Mouse (Mus musculus) mammary gland, adult 2 months (tissue): ENCODE results near the gene Olfr536. TPM values are rescaled to one million over a fixed set of nuclear protein-coding genes. Genes with fewer than 3 reads are reported as not detected.

Experiments
- polyA plus RNA-seq: library from polyadenylated mRNA; depleted of rRNA; stranded (reverse); fragments of >200 nt; gene quantifications from 2 replicates; pipeline ENCODE4 v1.2.3, GENCODE M21; 2012; ENCODE audit warnings: low replicate concordance; rRNA removed

The Olfr536 gene
- not detected in 2 replicates for polyA plus RNA-seq

DNA sequence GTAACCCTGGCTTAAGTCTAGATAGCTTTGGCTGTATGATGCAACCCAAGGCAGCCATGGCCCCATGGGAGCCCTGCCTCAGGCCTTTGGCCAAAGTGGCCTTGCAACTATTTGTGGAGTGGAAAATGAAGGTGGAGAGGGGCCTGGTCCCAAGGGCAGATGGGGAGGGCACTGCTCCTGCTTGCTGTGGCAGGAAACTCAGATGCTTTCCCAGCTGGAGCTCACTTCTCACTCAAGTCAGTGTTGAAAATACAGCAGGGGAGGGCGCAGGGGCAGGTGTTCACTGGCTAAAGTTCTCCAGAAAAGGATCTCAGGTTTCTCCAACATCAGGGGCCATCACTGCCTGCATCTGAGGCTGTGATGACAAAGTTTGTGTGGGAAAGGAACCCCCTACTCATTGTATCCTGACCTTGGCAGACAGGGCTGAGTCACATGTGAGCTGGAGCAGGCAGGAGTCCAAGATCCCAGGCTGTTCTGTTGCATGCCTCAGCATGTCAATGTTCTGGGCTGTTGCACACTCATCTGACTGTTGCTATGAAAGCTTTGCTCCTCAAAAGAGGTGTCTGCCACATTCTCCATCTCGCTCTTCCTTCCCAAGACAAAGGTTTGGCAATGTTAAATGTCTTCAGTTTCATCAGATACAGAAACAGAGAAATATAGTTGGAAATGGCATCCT, at the start of gene Olfr536:
Gene Olfr536 (minus strand): TSS at position 51 of the 676 bp plus-strand sequence.

DNA sequence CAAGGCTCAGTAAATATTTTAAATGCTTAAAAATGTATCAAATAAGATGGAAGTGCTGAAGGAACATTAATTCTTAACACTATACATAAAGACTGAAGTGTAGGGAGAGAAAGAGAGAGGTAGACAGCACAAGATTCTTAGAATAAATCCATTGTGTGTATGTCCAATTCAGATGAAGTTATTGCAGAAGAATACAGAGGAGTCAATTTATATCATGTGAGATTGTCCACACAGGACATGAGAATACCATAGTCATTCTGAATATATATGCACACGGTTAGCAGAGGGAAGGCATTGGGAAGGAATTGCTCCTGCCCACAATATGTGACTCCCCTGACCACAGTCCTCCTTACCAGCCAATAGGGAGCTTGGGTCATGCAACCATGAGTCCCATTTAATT, 23.3 kb downstream of the Olfr536 start, which contains the start of gene Olfr535:
Gene Olfr535 (plus strand): TSS at position 301 of the 400 bp plus-strand sequence.

DNA sequence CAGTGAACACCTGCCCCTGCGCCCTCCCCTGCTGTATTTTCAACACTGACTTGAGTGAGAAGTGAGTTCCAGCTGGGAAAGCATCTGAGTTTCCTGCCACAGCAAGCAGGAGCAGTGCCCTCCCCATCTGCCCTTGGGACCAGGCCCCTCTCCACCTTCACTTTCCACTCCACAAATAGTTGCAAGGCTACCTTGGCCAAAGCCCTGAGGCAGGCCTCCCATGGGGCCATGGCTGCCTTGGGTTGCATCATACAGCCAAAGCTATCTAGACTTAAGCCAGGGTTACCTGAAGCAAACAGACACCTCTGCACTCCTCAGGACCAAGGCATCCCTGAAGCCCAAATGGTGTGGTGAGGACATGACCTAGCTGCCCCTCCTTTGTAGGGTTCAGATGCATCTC, 44.1 kb downstream of the Olfr536 start, which contains the start of gene Olfr533:
Gene Olfr533 (plus strand): TSS at position 301 of the 400 bp plus-strand sequence.

Other genes with a start within 250 kb of the Olfr536 start
- not detected in 2 replicates for gene Olfr525, start 186.5 kb downstream of the Olfr536 start, polyA plus RNA-seq
- gene Olfr527, start 173.4 kb downstream of the Olfr536 start, polyA plus RNA-seq, result not detected in 2 replicates
- gene Olfr60, start 145.7 kb downstream of the Olfr536 start, polyA plus RNA-seq, result 1.1 and 1.2 TPM in 2 replicates
- not detected in 2 replicates for gene Olfr530, start 131.1 kb downstream of the Olfr536 start, polyA plus RNA-seq
- gene Olfr531, start 104.5 kb downstream of the Olfr536 start, polyA plus RNA-seq, result not detected in 2 replicates
- gene Olfr532, start 85.8 kb downstream of the Olfr536 start, polyA plus RNA-seq, result not detected in 2 replicates
- not detected in 2 replicates for gene Olfr533, start 44.0 kb downstream of the Olfr536 start, polyA plus RNA-seq
- gene Olfr535, start 23.2 kb downstream of the Olfr536 start, polyA plus RNA-seq, result not detected in 2 replicates
- gene Olfr538, start 60.5 kb upstream of the Olfr536 start, polyA plus RNA-seq, result not detected in 2 replicates
- gene Olfr46, start 93.9 kb upstream of the Olfr536 start, polyA plus RNA-seq, result not detected in 2 replicates
- not detected in 2 replicates for gene Olfr61, start 121.6 kb upstream of the Olfr536 start, polyA plus RNA-seq
- gene Olfr53, start 139.1 kb upstream of the Olfr536 start, polyA plus RNA-seq, result not detected in 2 replicates
- gene Olfr539, start 152.5 kb upstream of the Olfr536 start, polyA plus RNA-seq, result not detected in 2 replicates
- gene Olfr45, start 174.6 kb upstream of the Olfr536 start, polyA plus RNA-seq, result not detected in 2 replicates
- not detected in 2 replicates for gene Olfr541, start 189.9 kb upstream of the Olfr536 start, polyA plus RNA-seq